Mouse (Mus musculus): ENCODE data around the gene Tph2. TPM values are rescaled to one million over a fixed set of nuclear protein-coding genes. Genes with fewer than 3 reads are reported as not detected.
"Not testable (repeated sequence)": the region's sequence is repeated elsewhere in the genome, so short reads cannot be mapped to it uniquely, and the experiment has no call there.

The Tph2 gene
- 1 to 10 TPM in 1 of 4 experiments, under 1 TPM in 1, not detected in 2; 0.77 to 1.7 TPM for total RNA-seq (2022)

GRCm38 (mm10) chr10:115184697-115185096, at the start of gene Tph2:
Tph2 (minus strand) TSS chr10:115185022.
- DNase-seq, result peak; percentile 44

- DNase-seq, result no peak
Observed at GRCm38 (mm10) chr10:115233798-115234197, 49.0 kb upstream of the Tph2 start.

DNA sequence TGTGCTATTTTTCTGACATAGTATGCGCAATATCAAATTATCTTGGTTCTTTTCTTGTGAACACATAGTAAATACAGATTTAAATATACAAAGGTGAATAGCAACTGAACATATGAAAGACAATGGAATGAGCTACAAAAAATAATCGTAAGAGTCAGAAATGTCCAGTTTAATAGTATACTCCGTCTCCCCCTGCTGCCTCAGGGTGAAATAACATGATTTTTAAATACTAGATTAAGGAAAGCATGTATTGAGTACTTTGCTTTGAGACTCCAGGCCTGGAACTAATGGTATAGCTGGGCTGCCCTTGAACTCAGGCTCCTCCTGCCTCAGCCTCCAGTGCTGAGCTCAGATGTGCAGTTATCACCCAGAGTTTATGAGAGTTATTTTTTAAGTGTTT, 47.7 kb upstream of the Tph2 start:
- DNase-seq, result no peak

DNA sequence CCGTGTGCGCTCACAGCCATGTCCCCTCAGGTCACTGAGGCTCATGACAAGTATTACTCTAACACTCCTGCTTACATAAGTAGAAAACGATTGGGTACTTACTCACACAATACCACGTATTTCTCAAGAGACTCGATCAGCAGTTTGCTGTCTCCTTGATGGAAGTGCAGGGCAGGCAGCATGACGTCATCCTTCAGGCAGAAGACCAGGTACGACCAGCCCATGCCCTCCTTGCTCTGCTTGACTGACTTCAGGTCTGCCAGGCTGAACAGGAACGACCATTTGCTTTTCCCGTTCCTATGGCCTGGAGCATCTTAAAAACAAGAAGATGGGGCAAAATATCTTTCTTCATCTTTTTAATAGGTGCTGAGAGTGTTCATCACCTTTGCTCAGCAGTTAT, 44.2 kb upstream of the Tph2 start:
- no peak for DNase-seq

DNA sequence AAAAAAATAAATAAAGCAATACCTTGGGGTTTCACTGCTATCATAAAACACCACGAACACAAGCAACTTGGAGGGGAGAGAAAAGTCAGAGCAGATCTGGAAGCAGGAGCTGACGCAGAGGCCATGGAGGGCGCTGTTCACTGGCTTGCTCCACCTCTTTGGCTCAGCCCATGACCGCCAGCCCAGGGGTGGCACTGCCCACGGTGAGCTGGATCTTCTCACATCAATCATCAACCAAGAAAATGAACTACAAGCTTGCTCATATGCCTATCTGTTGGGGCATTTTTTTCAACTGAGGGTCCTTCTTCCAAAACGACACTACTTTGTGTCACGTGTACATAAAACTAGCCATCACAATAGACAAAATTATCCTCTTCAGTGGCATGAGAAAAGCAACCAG, 41.8 kb upstream of the Tph2 start:
- DNase-seq, result no peak

DNA sequence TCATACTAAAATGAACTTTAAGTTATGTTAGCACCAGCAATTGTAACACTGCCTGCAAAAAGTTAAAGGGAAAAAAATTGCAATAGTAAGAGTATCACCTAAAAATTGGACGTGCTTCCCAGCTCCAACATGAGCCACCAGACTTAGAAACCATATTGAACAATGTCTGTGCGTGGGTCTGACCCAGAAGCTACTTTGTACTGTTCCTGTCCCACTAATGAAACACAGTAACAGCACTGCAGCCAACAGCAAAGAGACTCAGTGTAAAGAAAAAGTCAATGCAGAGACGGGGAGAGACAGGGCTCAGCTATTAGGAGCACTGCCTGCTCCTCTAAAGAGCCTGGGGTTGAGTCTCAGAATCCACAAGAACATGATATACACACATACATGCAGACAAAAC, 39.0 kb upstream of the Tph2 start:
- DNase-seq, result no peak

GRCm38 (mm10) chr10:115212916-115213580, 28.2 kb upstream of the Tph2 start:
- no peak for DNase-seq

GRCm38 (mm10) chr10:115205825-115206224, 21.0 kb upstream of the Tph2 start:
- no peak for DNase-seq

DNA sequence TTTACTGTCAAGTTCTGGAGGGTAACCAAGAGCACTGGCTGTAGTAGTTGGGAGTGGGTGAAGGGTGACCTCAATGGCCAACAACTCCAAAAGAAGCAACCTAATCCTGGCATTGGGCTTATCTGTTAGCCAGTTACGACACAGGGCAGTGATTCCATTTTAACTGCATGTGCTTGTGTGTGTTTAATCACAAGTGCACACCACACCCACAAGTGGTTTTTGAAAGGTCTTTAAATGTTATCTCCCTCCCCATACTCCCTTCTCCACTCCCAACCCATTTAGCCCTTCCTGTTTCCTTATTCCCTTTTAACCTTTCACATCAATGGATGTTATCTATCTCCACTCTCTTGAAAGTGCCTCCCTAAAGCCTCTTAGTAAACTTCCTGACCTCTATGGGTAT, 20.5 kb upstream of the Tph2 start:
- DNase-seq, result no peak

DNA sequence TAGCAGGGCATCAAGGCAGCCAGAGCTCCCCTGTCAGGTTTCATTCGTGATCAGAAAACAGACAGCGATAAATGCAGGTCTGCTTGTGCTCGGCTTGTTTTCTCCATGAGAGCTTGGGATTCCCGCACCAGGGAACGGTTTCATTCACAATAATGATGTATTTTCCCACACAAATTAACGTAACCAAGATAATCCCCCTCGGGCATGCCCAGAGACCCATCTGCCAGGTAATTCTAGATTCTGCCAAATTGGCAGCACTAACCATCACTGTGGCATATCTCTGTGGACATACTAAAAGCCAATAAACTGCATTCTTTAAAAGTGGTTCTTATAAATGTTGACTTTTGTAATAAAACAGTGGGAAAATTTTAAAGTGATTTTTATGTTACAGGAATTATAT, 6.4 kb upstream of the Tph2 start:
- no peak for DNase-seq

DNA sequence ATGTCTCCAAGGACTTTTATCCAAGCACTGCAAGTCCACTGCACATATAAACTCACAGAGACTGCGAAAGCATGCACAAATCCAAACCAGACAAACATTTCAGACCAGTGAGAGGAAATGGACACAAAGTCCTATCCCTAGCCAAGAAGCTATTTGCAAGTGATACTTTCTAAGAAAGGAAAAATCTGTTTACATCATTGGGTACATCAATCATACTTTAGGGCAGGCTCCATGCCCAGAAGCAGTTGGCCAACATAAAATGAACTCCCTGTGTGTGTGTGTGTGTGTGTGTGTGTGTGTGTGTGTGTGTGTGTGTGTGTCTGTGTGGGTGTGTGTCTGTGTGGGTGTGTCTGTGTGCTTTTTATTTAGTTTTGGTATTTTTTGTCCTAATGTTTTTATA, 2.6 kb upstream of the Tph2 start:
- no peak for DNase-seq

DNA sequence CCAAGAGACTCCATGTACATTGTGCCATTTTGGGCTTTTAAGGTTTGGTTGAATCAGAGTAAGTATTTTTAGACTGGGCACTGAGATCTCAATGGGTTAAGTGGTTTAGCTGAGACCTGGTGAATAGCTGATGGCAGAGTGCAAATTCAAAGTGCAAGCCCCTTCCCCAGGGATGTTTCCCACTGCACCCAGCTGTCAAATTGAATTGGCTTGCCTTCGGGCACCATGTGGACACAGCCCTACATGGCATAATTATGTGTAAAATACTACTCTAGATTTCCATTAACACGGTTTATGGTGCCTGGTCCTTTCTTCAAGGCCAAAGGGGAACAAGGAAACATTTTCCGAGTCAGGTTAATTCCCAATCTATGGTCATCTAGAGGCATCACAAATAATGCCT, 3.8 kb downstream of the Tph2 start:
- DNase-seq, result no peak

DNA sequence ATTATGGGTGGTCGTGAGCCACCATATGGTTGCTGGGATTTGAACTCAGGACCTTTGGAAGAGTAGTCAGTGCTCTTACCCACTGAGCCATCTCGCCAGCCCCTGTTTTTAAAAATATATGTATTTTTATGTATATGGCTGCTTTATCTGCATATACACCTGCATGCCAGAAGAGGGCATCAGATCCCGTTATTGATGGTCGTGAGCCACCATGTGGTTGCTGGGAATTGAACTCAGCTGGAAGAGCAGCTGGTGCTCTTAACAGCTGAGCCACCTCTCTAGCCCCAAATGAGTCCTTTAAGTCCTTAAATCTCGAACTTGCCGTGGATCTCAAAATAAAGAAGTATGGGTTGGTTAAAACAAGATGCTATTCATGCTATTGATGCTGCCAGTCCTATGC, 6.8 kb downstream of the Tph2 start:
- DNase-seq, result not testable (repeated sequence)

- DNase-seq, result no peak
Observed at GRCm38 (mm10) chr10:115175591-115175991, 9.2 kb downstream of the Tph2 start.

DNA sequence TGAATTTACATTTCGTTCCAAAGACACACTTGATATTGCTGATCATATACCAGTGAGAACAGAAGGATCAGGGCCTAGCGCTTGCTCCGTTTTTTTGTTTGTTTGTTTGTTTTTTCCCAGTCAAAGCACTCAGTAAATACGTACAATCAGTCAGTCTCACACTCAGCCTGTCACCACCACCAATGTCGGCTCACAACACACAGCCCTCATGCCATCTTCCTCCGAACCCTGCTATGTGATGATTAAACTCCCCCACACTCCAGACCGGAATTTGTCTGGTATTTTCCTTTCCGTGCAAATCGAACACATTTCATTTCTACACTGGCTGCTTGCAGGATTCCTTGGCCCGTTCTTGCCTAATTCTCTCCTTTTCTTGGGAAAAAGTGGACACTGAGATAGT, 11.5 kb downstream of the Tph2 start:
- DNase-seq, result no peak

DNA sequence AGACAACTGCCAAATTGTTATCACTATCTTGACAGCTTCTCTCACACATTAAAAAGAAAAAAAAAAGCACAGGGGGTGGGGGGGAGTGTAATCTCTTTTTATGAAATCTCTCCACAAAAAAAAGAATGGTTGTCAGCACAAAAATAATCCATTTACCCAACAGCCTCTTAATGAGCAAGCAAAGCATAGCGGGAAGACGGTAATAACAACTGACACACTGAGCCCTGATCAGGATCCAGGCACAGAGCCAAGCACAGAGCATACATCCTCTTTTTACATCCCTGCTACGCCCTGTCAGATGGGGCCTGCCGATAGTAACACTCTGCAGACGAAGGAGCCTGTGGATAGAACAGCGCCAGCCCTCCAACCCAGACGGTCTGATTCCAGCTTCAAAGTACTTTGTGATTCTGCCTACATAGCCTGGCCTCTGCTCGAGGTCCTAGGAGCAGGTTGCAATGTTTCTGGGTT, 13.4 kb downstream of the Tph2 start:
- DNase-seq, result no peak

DNA sequence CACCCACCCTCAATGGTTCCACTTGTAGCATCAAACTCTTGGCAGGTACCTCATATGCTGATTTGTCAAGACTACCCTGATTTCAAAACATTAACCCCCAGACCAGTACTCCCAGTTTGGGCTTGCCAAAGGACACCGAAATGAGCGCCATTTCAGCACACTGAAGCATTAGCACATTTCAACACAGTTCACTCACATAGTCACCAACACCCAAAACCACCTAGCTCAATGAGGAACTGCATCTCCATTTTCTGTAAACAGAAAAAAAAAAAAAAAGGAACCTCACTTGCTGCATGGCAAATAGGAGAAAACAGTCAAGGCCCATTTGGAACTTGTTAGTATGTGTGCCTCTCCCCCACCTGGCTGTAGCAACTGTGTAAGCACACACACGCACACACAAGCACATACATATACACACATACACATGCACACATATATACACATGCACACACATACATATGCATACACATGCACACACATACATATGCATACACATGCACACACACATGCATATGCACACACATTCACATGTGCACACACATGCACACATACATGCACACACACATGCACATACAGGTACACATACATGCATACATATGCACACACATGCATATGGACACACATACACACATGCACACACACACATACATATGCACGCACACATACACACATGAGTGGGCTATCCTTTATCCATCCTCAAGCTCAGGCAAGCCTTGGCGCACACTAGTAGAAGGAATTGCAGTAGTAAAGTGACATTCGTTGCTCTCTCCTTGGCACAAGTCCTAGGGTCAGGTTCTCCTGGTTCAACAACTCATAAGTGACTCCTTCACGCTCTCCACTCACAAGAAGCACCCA, 14.1 kb downstream of the Tph2 start:
- DNase-seq, result no peak

- DNase-seq, result no peak
Observed at GRCm38 (mm10) chr10:115169410-115169809, 15.4 kb downstream of the Tph2 start.

DNA sequence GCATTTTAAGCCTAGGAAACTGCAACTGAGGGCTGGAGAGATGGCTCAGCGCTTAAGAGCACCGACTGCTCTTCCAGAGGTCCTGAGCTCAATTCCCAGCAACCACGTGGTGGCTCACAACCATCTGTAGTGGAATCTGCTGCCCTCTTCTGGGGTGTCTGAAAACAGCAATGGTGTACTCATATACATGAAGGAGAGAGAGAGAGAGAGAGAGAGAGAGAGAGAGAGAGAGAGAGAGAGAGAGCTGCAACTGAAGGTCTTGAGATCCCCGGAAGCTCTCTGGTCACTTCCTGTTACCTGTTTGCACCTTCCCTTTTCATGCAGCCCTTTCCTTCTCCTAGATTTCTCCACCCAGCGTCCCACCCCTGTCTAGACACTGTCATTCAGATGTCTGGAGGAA, 24.5 kb downstream of the Tph2 start:
- DNase-seq, result no peak

DNA sequence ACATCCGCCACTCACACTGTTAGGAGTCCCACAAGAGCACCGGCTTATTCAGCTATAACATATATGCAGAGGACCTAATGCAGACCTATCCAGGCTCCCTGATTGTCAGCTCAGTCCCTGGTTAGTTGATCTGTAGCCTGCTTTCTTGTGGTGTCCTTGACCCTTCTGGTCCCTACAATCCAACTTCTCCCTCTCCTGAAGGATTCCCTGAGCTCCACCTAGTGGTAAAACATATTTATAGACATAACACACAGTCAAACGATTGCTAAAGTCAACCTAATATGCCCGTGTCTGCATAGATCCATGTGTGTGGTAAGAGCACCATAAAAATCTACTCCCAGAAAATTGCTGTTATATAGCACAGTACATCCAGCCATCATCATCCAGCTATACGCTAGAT, 37.5 kb downstream of the Tph2 start:
- no peak for DNase-seq

- no peak for DNase-seq
Observed at GRCm38 (mm10) chr10:115146257-115146898, 38.4 kb downstream of the Tph2 start.

DNA sequence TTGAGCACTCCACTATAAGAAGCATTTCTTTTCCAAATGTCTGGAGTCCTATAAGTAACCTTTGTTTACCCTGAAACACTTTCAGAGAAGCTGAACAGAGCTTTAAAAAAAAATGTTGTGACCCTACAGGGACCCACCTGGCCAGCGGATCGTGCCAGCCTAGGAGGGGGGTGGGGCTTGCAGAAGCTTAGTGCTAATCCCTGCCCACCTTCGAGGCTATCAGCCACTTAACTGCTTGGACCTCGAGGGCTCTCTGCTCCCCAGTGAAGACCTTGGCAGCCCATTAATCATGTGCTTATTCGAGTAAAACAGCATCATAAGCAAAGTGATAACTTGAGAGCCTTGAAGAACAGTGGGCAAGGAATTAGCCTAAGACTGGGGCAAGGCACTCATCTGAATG, 40.3 kb downstream of the Tph2 start:
- DNase-seq, result no peak

DNA sequence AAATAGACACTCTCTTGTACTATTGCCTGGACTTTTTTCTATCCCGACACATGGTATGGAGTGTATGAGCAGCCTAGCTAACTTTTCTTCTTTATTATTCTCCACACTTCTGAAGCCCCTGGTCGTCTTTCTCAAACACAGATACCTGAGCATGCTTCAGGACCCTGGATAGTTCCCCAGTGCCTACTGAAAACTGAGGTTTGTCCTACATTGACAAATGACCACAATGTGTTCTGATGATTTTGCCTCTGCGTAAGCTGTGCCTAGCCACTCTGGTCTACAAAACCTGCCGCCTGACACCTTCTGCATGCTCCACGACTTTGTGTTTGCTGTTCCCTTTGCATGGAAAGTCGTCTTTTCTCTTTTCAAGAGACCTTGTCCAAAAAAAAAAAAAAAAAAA, 41.2 kb downstream of the Tph2 start:
- no peak for DNase-seq

DNA sequence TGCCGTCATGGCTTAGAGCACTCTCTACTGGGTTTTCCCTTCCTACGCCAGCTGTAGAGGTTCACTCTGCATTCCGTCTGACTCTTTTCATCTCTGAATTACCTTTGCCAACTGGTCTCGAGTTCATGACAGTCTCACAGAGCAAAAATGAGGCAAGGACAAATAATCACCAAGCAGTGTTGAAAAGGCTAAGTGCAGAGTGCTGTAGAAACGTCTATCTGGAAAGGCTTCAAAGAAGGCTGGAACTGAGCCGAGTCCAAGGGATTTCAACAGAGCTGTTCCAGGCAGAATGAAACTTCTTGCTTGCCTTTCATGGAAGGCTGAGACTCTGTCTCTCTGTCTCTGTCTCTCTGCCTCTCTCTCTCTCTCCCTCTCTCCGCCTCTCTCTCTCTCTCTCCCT, 47.8 kb downstream of the Tph2 start:
- no peak for DNase-seq
